Mouse (Mus musculus): Measurements from ENCODE around the gene Kif16b.

DNA sequence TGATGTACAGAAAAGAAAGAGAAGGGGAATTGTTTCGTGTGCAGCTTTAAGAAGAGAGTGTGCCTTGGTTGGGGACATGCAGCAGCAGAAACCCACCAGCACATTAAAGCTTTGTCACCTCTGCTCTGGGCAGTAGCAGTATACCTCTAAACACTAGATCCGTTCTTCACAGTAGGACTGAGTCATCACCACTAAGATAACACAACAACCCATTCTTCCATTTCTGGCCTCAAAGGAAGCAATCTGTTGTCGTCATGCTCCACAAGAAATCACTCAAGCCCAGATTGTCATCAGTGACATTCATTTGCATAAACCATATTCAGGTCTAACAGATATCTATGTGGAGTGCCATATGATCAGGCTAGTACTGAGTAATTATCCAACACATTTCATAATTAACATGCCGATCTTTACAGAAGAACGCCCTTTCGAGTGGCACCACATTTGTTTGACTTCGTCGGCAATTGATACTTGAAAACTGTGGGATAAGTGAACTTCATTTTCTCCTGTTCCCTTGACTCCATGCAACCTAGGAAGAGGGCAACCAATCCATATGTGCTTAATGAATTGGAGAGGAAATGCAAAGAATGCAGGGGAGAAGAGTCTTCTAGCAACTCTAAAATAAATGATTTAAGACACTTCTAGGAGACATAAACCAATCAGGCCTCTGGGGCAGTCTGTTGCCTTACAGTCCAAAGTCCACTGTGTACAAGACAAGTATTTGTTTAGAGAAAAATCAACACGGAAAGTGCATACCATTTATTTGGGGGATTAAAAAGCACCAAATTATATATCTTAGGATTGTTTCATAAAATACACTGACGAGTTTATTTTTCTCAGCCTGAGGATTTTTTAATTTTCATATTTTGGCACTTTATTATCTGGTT lies 28.1 kb upstream of the Kif16b start:
- no peak for TF ChIP-seq CTCF (IDR thresholded peaks at IDR 0.05 in 2 of 3, conservative IDR thresholded peaks at IDR 0.05 in 1 of 3; ENCODE audit: control insufficient read depth in 1 of 3, insufficient read depth in 1 of 3, low read depth in 2 of 3, low read length in 3 of 3, poor library complexity in 1 of 3, severe bottlenecking in 1 of 3)
- no peak for TF ChIP-seq MXI1 (IDR thresholded peaks at IDR 0.05; ENCODE audit: low read depth, low read length)
- TF ChIP-seq BHLHE40 (IDR thresholded peaks at IDR 0.05; ENCODE audit: borderline replicate concordance, low read depth, low read length) = no peak
- TF ChIP-seq POLR2A (IDR thresholded peaks at IDR 0.05; ENCODE audit: control insufficient read depth in 1 of 2, insufficient read depth in 1 of 2, low read depth in 1 of 2, low read length in 2 of 2, poor library complexity in 1 of 2) = no peak
- TF ChIP-seq GATA1 (IDR thresholded peaks at IDR 0.05; ENCODE audit: low read depth, low read length) = no peak
- no peak for TF ChIP-seq TBP (IDR thresholded peaks at IDR 0.05; ENCODE audit: low read depth, low read length)
- no peak for TF ChIP-seq USF2 (IDR thresholded peaks at IDR 0.05; ENCODE audit: borderline replicate concordance in 1 of 2, insufficient read depth in 1 of 2, low read depth in 1 of 2, low read length in 2 of 2)
- no peak for TF ChIP-seq RCOR1 (IDR thresholded peaks at IDR 0.05; ENCODE audit: low read depth, low read length)
- no peak for TF ChIP-seq USF1 (IDR thresholded peaks at IDR 0.05; ENCODE audit: low read depth, low read length)
- TF ChIP-seq EP300 (IDR thresholded peaks at IDR 0.05; ENCODE audit: low read depth in 1 of 2, low read length in 2 of 2) = no peak
- no peak for TF ChIP-seq MAX (IDR thresholded peaks at IDR 0.05; ENCODE audit: low read length)
- TF ChIP-seq ETS1 (IDR thresholded peaks at IDR 0.05; ENCODE audit: low read depth, low read length) = no peak
- TF ChIP-seq MAFK (IDR thresholded peaks at IDR 0.05; ENCODE audit: borderline replicate concordance, low read depth, low read length) = no peak
